Mouse (Mus musculus) 3T3-L1 (cell line): ENCODE measurements around the gene Gm21028.
A peak's percentile ranks its signal among the peaks of the same experiment; 100 is the strongest.
"Not testable (repeated sequence)": the region's sequence is repeated elsewhere in the genome, so short reads cannot be mapped to it uniquely, and the experiment has no call there.

ENCODE experiments used
- DNase-seq: peaks from one replicate; pipeline ENCODE4 v3.0.0-alpha.2; 2015; ENCODE audit warnings: low read depth, low spot score

Gm21028 gene

DNA sequence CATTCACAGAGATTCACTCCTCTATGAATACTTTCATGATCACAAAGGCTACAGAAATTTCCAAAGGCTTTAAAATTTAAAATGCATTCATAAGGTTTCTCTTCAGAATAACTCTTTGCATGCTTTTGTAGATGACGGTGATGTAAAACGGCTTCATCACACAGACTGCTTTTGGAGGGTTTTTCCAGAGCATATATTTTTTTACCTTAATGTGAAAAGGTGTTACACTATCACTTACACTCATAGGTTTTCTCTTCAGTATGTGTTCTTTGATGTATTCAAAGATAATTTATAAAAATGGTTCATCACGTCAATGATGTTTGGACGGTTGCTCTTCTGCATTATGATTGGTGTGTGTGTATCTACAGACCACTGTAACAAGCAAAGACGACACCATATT, at the start of gene Gm21028:
Gm21028 (minus strand) TSS at position 101 of the 400 bp plus-strand sequence.
- no peak for DNase-seq

DNA sequence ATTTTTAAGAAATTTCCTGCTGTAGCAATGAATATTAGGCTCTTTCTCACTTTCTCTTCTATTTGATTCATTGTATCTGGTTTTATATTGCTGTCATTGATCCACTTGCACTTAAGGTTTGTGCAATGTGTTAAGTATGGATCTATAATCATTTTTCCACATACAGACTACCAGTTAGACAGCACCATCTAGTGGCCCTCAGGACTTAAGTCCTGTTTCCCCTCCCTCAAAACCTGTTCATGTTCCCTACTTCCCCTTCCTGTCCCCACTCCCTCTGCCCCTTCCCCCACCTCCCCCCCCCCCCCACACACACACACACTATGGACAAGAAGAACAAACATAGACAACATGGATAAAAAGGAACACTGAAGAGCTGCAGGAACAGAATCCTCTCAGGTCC, 17.3 kb upstream of the Gm21028 start:
- DNase-seq, result peak; percentile 1

DNA sequence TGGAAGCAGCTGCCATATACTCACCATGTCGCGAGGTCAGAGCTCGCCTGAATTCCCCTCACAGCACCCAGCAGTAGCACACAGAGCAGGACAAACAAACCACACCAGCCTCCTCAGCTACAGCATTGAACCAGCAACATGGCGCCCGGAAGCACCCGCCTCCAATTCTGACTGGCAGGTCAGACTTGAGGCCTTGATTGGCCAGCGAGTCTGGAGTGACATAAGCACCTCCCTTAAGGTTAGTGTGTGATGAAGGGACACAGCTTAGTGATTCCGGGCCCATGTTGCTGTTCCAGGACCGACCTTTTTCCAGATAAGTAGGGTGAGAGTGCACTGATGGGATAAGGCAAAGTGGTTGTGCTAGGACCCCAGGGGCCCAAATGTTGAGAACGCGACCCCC, 14.0 kb upstream of the Gm21028 start, which contains the start of gene Zfp977:
Zfp977 (minus strand) TSS at position 135 of the 400 bp plus-strand sequence.
- DNase-seq, result not testable (repeated sequence)

DNA sequence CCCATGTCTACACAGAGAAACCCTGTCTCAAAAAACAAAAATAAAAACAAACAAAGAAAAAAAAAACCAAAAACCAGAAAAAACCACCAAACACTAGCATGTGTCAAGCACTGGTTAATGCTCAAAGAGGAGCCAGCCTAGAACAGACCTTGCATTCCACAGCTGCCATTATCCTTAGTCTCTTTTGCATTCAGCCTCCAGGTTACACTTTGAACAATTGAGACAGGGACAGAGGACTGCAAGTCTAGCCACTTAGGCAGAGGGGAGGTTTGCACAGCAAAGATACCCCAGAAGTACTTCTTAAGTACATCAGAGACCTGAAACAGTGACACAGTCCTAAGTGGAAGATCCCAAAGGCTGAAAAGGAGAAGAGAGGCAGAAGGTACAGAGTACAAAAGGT, 12.9 kb upstream of the Gm21028 start:
- DNase-seq, result not testable (repeated sequence)

DNA sequence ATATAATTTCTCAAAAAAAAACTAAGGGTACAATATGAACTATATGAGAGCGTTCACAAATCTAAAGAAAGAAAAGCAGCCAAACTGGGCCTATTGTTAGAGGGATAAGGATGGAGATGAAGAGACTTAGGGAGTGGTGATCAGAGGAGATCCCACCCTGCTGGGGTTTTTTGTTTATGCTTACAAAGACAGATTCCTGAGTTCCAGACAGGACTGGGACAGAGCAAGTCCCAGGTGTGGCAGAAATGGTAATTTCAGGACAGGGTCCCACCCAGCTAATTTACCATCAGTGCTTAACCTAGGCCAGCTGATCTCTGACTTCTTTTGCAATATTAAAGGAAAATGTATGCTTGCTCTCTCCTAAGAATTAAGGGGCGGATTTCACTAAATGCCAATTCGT, 26.6 kb downstream of the Gm21028 start:
- no peak for DNase-seq
